Mouse (Mus musculus): Measurements from ENCODE around the gene Vsir.
A peak's percentile ranks its signal among the peaks of the same experiment; 100 is the strongest.

Gene Vsir

DNA sequence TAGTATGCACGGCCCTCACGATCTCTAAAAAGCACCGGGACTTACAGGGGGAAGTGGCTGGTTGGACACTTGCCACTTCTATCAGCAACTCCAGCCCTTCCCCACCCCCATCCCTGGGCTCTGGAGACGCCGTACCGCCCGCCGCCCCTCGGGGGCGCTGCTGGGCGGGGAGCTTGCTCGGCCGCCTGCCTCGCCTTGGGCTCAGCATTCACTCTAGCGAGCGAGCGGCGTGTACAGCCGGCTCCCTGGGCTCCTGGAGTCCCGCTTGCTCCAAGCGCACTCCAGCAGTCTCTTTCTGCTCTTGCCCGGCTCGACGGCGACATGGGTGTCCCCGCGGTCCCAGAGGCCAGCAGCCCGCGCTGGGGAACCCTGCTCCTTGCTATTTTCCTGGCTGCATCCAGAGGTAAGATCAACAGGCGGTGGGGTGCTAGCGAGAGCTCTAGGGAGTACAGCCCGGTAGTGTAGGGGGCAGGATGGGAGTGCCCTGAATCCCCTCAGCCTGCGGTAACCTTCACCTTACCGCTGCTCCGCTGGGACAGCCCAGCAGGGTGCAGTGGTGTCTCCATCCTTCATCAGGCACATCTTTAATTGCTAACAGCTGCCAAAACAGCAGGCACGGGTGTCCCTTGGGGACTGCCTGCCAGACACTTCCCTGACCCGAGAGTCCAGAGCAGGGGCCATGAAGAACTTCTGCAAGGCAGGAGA, at the start of gene Vsir:
Gene Vsir (plus strand): TSS at position 151 of the 705 bp plus-strand sequence.
- DNase-seq (ENCODE audit: low read depth, low spot score) = peak; percentile 69

DNA sequence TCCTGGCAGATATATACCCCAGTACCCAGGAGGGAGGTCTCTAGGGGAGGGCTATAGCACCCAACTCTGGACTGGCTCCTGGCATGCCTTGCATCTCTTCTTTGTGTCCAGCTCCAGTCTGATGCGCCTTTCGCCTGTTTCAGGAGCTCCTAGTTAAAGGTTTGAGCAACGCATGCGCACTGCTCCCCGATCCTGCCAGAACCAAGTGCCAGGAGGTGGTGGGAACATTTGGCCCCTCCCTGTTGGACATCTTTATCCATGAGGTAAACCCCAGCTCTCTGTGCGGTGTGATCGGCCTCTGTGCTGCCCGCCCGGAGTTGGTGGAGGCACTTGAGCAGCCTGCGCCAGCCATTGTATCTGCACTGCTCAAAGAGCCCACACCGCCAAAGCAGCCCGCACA, 47.0 kb upstream of the Vsir start:
- no peak for DNase-seq (ENCODE audit: low read depth, low spot score)

- no peak for DNase-seq (ENCODE audit: low read depth, low spot score)
Observed at GRCm38 (mm10) chr10:60303419-60303818, 43.2 kb upstream of the Vsir start.

- DNase-seq (ENCODE audit: low read depth, low spot score) = peak; percentile 53
Observed at GRCm38 (mm10) chr10:60304854-60305628, 41.6 kb upstream of the Vsir start.

GRCm38 (mm10) chr10:60310629-60311028, 36.0 kb upstream of the Vsir start:
- no peak for DNase-seq (ENCODE audit: low read depth, low spot score)

DNA sequence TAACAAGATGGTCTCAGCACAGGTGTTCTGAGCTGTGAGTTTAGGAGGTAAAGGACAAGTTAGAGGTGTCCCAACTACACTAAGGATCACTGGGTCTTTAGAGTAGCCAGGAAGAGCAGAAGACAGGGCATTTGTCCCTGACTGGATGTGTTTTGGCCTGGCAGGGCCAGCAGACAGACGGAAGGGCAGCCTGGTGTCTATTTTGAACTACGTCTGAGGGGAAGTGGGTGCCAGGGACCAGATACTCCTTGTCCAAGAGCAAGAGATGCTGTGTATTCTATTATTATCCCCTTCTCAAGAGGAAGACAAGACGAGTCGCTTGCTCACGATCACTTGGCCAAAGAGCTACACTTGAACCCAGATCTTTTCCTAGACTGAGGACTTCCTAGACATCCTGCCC, 33.0 kb upstream of the Vsir start:
- no peak for DNase-seq (ENCODE audit: low read depth, low spot score)

DNA sequence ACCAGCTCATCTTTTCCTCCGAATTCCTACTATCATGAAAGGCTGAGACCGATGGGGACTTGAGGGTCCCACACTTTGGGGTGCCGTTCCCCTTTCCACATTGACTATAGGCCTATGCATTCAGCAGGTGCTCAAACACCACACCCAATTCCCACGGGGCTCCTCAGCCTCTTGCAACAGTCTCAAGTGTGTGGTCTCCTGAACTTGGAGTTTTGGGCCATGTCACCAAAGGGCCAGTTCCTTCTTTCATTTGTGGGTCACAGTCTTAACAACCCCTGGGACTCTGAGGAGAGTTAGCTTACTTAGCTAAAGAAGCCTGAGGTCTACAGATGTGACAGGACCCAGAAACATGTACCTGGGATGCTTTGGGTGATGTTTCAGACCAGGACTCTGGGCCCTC, 30.5 kb upstream of the Vsir start:
- DNase-seq (ENCODE audit: low read depth, low spot score) = no peak

GRCm38 (mm10) chr10:60328963-60329650, 17.5 kb upstream of the Vsir start:
- no peak for DNase-seq (ENCODE audit: low read depth, low spot score)

DNA sequence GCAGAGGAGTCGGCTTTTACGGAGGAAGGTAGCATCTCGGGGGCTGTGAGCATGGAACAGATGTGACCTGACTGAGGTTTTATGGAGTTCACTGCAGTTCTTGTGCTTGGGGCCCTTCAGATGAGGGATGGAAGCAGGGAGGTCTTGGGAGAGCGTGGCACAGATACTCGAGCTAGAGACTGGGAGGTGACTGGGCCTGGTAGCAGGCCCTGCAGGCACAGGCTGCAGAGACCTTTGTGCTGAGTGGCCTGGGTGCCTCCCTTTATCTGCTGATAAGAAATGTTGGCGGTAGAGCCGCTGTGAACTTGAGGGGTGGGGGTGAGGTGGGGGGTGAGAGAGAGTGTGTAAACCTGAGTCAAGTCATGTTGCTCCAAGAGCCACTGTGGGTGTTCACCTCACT, 12.1 kb upstream of the Vsir start:
- no peak for DNase-seq (ENCODE audit: low read depth, low spot score)

DNA sequence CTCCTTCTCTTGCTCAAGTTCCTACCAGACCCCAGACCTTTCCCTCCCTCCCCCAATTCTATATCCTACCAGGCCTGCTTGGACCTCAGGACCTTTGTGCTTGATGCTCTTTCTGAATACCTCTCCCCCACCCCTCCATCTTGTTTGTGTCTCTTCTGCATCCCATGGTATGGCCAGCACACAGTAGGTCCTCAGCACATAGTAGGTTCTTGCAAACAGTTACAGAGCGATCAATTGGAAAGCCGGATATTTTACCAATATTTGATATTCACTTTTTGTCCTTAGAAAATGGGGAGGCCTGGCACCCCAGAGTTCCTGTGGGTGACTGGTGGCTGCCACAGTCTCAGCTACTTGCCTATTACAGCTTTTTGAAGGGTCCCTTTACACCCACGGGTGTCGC, 11.6 kb upstream of the Vsir start:
- DNase-seq (ENCODE audit: low read depth, low spot score) = no peak

DNA sequence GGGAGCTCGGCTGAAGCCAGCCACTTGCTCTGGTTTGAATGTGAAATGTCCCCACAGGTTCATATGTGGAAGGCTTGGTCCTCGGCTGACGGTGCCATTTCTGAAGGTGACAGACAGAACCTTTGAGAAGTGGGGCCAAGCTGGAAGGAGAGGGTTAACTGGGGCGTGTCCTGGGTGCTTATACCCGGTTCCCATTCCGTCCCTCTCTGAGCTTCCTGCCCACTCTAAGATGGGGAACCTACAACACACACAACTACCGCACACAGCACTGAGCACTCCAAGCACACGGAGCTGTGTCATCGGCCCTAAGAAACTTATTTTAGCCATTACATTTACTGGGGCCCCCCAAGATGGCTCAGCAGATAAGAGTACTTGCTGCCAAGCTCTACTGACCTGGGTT, 5.1 kb upstream of the Vsir start:
- no peak for DNase-seq (ENCODE audit: low read depth, low spot score)

DNA sequence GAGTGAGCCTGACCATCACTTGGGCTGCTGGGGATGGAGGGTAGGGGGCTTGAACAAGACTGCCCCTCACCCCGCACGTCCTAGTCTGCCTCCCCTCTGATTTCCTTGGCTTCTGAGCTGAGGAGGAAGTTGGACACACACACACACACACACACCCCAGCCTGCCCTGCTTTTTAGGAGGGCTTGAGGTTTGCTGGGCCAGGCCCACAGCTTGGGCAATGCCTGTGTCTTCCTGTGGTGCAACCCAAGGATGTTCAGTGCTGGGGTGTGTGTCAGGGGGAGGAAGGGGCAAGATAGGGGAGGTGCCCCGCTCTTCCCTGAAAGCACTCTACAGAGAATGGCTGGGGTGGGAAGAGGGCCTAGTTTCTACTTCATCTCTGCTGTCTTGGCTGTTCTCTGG, 2.5 kb upstream of the Vsir start:
- no peak for DNase-seq (ENCODE audit: low read depth, low spot score)

DNA sequence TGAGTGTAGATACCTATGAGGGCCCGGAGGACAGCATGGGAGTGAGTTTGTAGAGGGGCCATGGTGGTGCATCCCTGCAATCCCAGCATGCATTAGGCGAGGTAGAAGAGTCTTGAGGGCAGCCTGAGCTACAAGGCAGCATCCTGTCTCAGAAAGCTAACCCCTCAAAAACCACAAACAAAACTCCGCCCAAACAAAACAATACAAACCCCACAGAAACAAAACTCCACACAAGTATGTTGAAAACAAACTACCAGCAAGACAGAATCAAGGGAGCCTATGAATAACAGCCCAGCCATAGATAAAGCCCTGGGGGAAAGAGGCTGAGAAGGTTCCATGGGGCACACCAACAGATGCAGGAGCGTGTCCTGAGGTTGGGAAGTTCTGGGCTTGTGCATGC, 595 bp upstream of the Vsir start:
- no peak for DNase-seq (ENCODE audit: low read depth, low spot score)

- DNase-seq (ENCODE audit: low read depth, low spot score) = no peak
Observed at GRCm38 (mm10) chr10:60347768-60348610, 1.3 kb downstream of the Vsir start.

DNA sequence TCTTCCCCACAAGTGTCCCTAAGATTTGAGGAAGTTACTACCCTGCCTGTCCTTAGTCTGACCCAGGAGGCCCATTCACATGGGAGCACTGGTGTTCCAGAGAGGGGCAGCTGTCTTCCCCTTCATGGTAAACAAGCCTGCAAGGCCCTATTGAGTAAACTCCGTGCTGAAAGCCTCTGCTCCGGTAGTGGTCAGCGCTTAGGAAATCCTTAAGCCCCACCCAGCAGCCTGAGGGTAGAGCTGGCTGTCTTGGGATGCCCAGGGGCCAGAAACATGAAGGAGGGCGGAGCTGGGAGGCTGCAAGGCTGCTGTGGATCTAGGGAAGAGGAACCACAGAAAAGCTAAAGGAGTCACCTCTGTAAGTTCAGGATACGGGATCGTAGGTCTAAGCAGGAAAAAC, 2.4 kb downstream of the Vsir start:
- DNase-seq (ENCODE audit: low read depth, low spot score) = no peak

DNA sequence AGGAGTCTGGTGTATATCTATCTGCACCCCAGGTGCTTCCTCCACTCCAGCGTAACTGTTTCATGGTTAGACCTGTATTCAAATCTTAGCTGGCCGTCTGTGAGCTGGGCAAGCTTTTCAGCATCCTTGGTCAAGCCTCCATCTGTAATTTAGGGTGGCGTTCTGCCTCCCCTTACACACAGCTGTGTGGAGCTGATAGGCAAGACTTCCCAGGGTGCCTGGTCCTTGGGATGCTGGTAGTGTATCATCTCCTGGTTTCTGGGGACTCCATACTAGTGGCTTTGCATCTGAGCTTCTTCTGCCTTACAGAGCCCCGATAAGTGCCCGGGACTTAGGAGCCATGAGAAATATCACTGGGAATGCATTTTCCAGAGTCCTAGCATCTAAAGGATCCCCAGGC, 3.0 kb downstream of the Vsir start:
- no peak for DNase-seq (ENCODE audit: low read depth, low spot score)

- DNase-seq (ENCODE audit: low read depth, low spot score) = no peak
Observed at GRCm38 (mm10) chr10:60350077-60350804, 3.6 kb downstream of the Vsir start.

GRCm38 (mm10) chr10:60350805-60351167, 4.1 kb downstream of the Vsir start:
- no peak for DNase-seq (ENCODE audit: low read depth, low spot score)

DNA sequence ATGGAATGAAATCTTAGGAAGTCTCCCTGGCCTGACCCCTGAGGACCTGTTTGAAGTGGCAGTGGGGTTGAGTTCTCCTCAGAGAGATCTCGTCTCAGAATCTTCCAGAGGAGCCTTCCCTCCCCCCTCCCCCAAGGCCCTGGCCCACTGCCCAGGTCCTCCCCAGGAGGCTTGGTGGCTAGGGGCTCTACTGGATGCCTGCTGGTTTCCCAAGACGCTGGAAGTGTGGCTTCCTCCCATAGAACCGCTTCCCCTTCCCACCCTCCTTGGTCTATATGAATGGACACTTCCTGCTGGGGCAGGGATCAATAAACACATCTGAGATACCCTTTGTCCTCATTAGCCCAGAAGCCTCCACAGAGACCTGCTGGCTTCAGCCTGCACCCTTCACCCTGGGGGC, 4.6 kb downstream of the Vsir start:
- DNase-seq (ENCODE audit: low read depth, low spot score) = no peak

DNA sequence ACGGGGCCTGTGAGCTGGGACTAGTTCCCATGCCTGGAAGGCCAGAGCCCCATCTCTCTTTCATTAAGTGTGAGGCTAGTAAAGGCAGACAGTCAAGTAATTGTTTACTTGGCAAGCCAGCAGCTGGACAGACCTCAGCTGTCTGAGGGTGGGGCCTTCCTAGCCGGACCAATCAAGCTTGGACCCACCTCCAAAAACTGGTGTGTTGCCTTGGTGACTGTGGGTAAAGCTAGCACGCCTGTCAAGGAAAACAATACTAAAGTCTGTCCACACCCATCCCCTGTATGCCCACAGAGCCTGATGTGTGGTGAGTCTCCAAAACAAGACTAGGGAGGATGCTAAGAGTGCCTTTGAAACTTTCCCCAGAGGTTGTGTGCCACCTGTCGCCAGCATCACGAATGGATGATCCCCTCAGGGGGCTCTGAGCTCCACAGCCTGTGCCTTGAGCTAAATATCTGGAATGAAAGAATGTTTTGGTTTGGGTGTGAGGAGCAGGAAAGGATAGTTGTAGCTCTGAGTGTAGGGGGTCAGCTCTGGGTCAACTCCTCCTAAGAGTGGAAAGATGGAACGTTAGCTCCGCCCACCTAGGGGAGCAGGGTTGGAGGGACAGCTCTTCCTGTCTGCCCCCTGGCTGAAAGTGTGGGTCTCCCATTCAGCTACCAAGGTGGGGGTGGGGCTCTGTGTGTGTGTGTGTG, 5.3 kb downstream of the Vsir start:
- DNase-seq (ENCODE audit: low read depth, low spot score) = no peak
